Mouse (Mus musculus) liver, postnatal 0 days (tissue): ENCODE measurements at regions not wholly inside any gene's neighbourhood (a gene's known extent, or its start where the extent isn't known, plus 50 kb on each side); places are given as distances from the start of the nearest gene placed in this dataset.

Experiments
- CTCF ChIP-seq: sonication (generic); IDR thresholded peaks from 2 replicates; pipeline ENCODE4 v1.5.1; 2016; ENCODE audit warnings: antibody characterized with exemption, low read depth
- EP300 ChIP-seq: IDR thresholded peaks from 2 replicates; pipeline ENCODE4 v1.6.1; 2016; ENCODE audit warnings: antibody characterized with exemption, low read depth, mild to moderate bottlenecking

DNA sequence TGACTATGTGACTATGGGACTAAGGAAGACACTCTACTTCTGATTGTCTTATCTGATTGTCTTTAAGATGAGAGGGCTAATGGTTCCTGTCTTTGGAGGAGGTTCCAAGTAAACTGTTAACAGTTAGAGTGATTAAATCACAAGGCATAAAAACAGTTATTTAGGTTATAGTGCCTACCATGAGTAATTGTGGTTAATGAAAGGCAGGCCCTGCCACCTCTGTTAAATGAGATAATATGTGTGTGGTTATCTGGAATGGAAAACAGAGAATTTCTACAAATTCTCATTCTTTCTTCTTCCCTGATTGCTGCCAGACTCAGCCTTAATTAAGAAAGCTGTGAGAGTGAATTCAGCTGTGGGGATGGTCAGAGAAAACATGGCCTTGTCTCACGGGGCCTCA lies 53.4 kb upstream of the Emx2 start:
- TF ChIP-seq EP300 (no peak), CTCF (no peak)
